Mouse (Mus musculus) thymus, postnatal 0 days (tissue): ENCODE results near the gene Rack1. TPM values are rescaled to one million over a fixed set of nuclear protein-coding genes. Genes with fewer than 3 reads are reported as not detected.

Source experiments
- DNase-seq: peaks from one replicate; pipeline ENCODE4 v3.0.0-alpha.2; 2015; ENCODE audit warnings: low spot score
- polyA plus RNA-seq: library from polyadenylated mRNA; unstranded; fragments of >200 nt; fragmentation: Nextera tagmentation; extraction: Ambion mirVana; gene quantifications from 2 replicates; pipeline ENCODE4 v1.2.1, GENCODE M21; 2015

Gene Rack1
- polyA plus RNA-seq, 1 experiment from 2014 or later: 988 TPM

- no peak for DNase-seq
Measured at GRCm38 (mm10) chr11:48793184-48793583, 6.9 kb upstream of the Rack1 start.

DNA sequence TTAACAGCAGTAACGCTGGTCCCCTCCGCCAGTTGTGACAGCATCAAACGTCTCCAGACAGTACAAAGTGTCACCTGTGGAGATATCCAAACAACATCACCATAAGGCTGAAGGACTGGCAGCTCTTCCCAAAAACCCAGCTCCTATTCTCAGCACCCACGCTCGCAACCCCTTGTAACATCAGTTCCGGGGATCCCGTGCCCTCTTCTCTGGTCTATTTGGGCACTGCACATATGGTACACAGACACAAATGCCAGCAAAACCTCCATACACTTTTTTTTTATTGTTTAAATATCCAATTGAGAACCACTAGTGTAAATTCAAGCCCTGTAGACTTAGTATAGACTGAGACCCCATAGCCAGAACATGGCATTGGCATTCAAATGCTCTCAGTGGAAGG lies 4.9 kb upstream of the Rack1 start:
- no peak for DNase-seq

GRCm38 (mm10) chr11:48796290-48796689 lies 3.8 kb upstream of the Rack1 start:
- no peak for DNase-seq

- DNase-seq: no peak
Measured at GRCm38 (mm10) chr11:48797287-48797686, 2.8 kb upstream of the Rack1 start.

GRCm38 (mm10) chr11:48798308-48798707 lies 1.8 kb upstream of the Rack1 start:
- no peak for DNase-seq

- DNase-seq: no peak
Measured at GRCm38 (mm10) chr11:48798984-48799920, 880 bp upstream of the Rack1 start.

DNA sequence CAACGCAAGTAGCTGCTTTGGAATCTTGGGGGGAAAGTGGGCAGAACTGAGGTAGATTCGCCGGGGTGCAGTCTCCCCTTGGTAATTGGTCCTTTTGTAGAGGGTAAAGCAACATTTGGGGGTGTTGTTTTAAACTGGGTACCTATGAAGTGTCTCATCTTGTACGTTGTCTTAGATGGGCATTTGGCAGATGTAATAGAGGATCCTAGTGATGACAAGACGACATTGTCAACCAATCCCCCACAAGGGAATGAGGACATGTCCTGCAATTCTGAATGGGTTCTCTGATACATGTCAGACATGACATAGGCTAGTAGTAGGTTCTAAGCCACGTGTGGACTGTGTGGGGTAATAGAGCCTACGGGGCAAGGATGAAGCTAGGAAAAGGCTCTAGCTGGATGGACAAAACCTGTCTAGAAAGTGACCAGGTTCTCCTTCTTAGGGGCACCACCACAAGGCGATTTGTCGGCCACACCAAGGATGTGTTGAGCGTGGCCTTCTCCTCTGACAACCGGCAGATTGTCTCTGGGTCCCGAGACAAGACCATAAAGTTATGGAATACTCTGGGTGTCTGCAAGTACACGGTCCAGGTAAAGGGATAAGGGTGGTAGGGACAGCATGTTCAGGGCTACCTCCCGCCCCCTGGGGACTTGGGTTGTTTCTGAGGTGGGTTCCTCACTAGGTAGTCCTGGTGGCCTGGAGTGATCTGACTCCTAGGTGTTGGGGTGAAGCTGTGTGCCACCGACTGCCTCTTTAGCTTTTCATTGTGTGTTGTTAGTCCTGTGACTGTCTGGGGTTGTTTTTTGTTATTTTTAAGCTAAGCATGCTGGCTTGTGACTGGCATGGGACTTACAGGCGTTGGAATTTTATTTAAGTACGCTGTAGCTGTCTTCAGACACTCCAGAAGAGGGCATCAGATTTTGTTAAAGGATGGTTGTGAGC lies 2.0 kb downstream of the Rack1 start:
- no peak for DNase-seq

DNA sequence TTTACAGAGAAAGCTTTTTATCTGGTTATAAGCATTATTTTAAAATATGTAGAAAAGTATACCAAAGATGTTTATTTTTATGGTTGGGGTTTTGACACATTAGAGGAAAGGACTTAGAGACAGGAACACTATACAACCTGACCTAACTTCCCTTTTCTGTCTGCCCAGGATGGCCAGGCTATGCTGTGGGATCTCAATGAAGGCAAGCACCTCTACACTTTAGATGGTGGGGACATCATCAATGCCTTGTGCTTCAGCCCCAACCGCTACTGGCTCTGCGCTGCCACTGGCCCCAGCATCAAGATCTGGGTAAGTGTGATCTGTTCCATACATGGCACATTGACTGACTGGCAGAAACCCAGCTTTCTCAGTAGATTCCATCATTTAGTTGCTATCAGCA lies 3.9 kb downstream of the Rack1 start:
- no peak for DNase-seq

DNA sequence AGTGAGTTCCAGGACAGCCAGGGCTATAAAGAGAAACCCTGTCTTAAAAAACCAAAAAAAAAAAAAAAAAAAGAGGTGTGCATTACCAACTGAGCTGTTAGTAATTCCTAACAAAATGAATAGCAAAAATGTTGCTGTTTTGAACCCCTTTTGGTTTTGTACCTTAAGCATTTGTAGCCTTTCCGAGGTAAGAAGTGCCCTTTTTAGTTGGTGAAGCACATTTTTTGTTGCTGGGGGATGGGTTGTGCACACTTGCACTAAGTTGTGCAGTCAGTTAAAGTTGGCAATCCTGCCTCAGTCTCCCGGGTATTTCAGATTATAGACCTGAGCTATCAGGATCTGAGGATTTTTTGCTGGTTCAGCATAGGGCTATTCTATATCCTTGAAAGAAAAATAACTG lies 4.8 kb downstream of the Rack1 start:
- DNase-seq: no peak

- DNase-seq: no peak
Measured at GRCm38 (mm10) chr11:48806856-48807562, 6.9 kb downstream of the Rack1 start.

- DNase-seq: no peak
Measured at GRCm38 (mm10) chr11:48807563-48808303, 7.6 kb downstream of the Rack1 start.

DNA sequence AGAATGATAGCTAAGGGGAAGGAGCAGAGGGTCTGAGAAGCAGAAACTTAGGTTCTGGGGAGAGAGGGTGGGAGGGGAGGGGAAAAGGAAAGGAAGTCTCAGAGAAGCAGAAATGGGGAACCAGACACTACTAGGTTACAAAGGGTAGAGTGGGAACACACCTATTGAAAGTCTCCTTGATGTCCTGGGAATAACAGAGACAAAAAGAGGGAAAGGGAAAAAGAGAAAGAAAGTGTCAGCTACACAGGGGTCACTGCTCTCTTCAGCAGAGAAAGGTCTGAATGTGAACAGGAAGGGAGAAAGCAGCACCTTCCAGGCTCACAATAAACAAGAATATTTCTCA lies 8.1 kb downstream of the Rack1 start:
- no peak for DNase-seq

DNA sequence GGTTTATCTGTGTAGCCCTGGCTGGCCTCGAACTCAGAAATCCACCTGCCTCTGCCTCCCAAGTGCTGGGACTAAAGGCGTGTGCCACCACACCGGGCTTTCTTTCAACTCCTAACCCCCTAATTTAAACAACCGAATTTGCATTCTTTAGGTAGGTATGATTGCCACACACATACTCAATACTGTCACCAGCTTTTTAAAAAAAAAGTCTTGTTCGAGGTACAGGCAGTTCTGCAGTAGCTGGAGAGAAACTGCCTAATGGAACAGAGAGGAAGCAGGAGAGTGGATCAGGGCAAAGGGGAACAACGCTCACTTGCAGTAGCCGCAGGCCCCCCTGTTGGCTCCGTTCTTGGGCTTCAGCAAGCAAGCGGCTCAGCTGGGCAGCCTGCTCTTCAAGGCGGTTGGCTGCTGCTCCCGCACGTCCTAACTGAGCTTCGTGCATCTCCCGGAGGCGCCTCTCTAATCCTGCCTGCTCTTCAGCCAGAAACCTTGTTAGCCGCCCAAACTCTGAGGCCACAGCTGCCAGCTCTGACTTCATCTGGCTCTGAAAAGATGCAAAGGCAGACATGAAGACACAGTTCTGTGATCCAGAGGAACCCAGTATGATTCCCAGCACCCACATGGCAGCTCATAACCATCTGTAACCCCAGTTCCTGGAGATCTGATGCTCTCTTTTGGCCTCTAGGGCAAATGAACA lies 8.8 kb downstream of the Rack1 start:
- no peak for DNase-seq

- no peak for DNase-seq
Measured at GRCm38 (mm10) chr11:48809434-48809830, 9.3 kb downstream of the Rack1 start.

DNA sequence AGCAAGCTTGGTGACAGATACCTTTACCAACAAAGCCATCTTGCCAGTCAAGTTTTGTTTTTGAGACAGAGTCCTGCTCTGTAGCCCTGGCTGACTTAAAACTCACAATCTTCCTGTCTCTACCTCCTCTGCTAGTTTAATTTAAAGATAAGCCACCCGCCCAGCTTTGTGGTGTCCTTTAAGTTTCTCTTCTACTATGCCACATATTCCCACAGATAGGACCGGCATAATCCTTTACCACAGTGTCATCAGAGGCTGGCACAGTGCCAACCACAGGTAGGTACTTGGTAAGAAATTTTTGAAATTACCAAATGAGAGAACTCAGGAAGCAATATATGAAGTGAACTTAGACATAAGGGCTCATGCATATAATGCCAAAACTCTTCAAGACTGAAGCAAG lies 10.0 kb downstream of the Rack1 start:
- DNase-seq: no peak

GRCm38 (mm10) chr11:48813782-48814181 lies 13.7 kb downstream of the Rack1 start:
- DNase-seq: no peak

- DNase-seq: no peak
Measured at GRCm38 (mm10) chr11:48815851-48816250, 15.7 kb downstream of the Rack1 start.

DNA sequence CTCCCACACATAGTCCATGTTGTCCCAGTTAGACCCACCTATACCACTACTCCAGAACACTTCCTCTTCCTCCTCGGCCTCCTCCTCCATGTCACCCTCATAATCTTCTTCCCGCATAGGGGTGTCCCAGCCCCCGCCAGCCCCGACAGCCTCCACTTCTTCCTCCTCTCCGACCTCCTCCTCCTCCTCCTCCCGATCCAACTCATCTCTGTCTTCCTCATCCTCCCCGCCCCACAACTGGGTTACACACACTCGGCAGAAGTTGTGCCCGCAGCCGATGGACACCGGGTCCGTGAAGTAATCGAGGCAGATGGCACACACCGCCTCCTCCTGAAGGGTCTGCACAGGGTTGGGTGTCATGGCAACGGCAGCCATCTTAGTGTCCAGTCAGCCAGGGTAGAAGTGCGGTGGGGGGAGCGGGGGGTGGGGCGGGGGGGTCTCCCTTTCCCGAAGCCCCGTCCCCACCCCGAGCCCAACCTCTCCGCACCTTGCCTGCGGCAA lies 16.2 kb downstream of the Rack1 start:
- DNase-seq: peak; percentile 43

DNA sequence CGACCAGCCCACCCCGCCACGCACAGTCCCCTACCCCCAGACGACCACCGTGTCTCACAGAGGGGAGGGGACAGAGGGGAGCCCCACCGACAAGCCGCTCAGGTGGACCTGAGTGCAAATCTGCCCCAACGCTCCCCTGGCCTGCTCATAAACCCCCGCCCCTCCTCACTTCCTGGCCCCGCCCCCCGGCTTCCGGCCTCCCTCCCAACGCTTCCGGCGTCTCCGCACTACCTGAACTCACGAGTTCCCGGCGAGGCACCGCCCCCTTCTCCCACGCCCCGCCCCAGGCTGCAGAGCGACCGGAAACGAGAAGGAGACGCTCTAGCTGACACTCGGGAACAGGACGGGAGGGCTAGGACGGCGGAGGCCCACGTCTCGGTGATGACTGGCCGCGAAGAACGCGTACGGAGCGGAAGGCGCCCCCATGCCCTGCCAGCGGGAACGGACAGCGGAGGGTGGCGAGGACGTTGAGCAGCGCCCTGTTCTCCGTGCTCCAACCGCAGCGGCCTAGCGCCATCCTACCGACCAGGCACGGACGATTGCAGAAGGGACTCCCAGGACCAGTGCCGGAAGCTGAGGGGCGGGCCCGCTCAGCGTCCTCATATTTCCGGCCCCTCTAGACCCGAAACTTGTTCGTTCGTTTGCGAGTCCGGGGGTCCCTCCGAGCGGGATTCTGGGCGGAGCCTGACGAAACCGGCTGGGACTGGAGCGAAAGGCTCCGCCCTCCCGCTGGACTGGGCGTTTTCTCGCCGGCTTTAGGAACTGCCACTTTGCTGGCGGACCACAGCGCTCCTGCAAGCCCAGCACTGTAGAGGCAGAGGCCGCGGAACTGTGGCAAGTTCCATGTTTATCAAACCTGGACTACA lies 16.9 kb downstream of the Rack1 start, which contains the start of gene Trim41:
Gene Trim41, minus strand, starts transcription at position 554 of the 866 bp plus-strand sequence.
- DNase-seq: peak; percentile 99
